In the genomic region with DNA sequence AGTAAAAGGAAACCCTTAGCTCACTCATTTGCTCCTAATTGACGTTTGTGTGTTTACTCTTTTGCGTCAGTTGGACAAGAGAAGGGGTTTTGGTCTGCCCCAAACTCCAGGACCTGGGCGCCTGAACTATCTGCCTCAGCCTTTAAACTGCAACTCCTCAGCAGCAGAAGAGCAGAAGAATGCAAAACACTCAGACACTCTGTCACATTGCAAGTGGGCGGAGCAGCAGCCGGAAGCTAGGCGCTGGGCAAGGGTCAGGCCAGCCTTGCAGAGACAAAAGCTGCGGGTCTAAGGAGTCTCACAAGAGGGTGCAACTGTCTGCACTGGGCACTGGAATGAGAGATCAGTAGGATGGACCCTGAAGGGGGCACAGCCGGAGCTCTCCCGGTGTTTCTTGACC, we compare ENCODE assay signal across 8 mouse cellular contexts. TPM values are rescaled to one million over a fixed set of nuclear protein-coding genes. Genes with fewer than 3 reads are reported as not detected.
A peak's percentile ranks its signal among the peaks of the same experiment; 100 is the strongest.
DNase-seq lines count a peak whose midpoint lies in the region; ATAC-seq and TF ChIP-seq lines count a peak whose summit lies in the region.

No protein-coding gene starts in this region.

- H3K27me3 ChIP-seq in heart, embryonic 16.5 days (ENCODE audit: control insufficient read depth, insufficient read depth, low read length): peaks cover 4% of the 10 kb centered on the region; the same call in 1 of the 2 replicates
- no peaks in the 10 kb centered on the region for H3K27me3 ChIP-seq in kidney, postnatal 0 days (ENCODE audit: insufficient read depth, low read length)

- H3K36me3 ChIP-seq in heart, embryonic 16.5 days (ENCODE audit: control insufficient read depth, insufficient read depth): no peaks in the 10 kb centered on the region
- no peaks in the 10 kb centered on the region for H3K36me3 ChIP-seq in kidney, postnatal 0 days (ENCODE audit: insufficient read depth, low read length)

- H3K4me3 ChIP-seq in heart, embryonic 16.5 days (ENCODE audit: low read length): no peak overlapping the region; the same call in 1 of the 2 replicates
- H3K4me3 ChIP-seq in brown adipose tissue, adult 24 weeks (ENCODE audit: insufficient read depth, low read depth, low read length): peak overlapping the region; percentile 17; the same call in 1 of the 2 replicates
- H3K4me3 ChIP-seq in kidney, postnatal 0 days (replicated peaks; ENCODE audit: low read depth, low read length): no peak overlapping the region

- TF ChIP-seq CTCF in kidney, postnatal 0 days (IDR thresholded peaks at IDR 0.05; ENCODE audit: low read depth): 0 out of 2 replicates have a peak, but pooled peaks have one; percentile 17

- peaks cover 21% of the 10 kb centered on the region for H3K4me1 ChIP-seq in heart, embryonic 16.5 days (ENCODE audit: control insufficient read depth, insufficient read depth, low read length)
- no peaks in the 10 kb centered on the region; the same call in 1 of the 2 replicates for H3K4me1 ChIP-seq in brown adipose tissue, adult 24 weeks (ENCODE audit: control insufficient read depth, insufficient read depth, insufficient read length, low read length)
- H3K4me1 ChIP-seq in kidney, postnatal 0 days (replicated peaks; ENCODE audit: insufficient read depth, low read length): no peaks in the 10 kb centered on the region

- peak overlapping the region; percentile 98 for H3K4me2 ChIP-seq in heart, embryonic 16.5 days (ENCODE audit: low read depth, low read length)
- peak overlapping the region; percentile 25; the same call in 1 of the 2 replicates for H3K4me2 ChIP-seq in kidney, postnatal 0 days (ENCODE audit: low read length)

- intact Hi-C loops in heart, postnatal 14 days (cut with DNase I): no loop called here

- DNase-seq in heart, postnatal 14 days: no peak
- DNase-seq in kidney, postnatal 0 days (ENCODE audit: low spot score): peak; percentile 58
- DNase-seq in gastrocnemius, postnatal 4 days (ENCODE audit: low spot score in 2 of 2): no peak
- no peak for DNase-seq in urinary bladder, adult 18-20 months (ENCODE audit: low spot score in 2 of 2)
- no peak for DNase-seq in cerebellum, adult 9-11 months

- no peak for ATAC-seq in heart, embryonic 16.5 days (replicated peaks; ENCODE audit: extremely low read depth, insufficient read depth, low FRiP score)
- peak; percentile 35 for ATAC-seq in kidney, postnatal 0 days (replicated peaks; ENCODE audit: low FRiP score, low read depth)
- ATAC-seq in megakaryocyte, adult 5-6 weeks (ENCODE audit: poor library complexity, severe bottlenecking): 0 out of 2 replicates have a peak, but pooled peaks have one; percentile 41

- no peak overlapping the region; the same call in 1 of the 2 replicates for H3K27ac ChIP-seq in heart, embryonic 16.5 days (ENCODE audit: low read length)
- no peak overlapping the region for H3K27ac ChIP-seq in brown adipose tissue, adult 24 weeks (replicated peaks; ENCODE audit: low read depth, low read length)
- peak overlapping the region; percentile 91 for H3K27ac ChIP-seq in kidney, postnatal 0 days

- H3K9ac ChIP-seq in heart, embryonic 16.5 days (ENCODE audit: low read length): peak overlapping the region; percentile 0; the same call in 1 of the 2 replicates
- no peak overlapping the region for H3K9ac ChIP-seq in kidney, postnatal 0 days (ENCODE audit: low read depth, low read length)

- H3K9me3 ChIP-seq in heart, embryonic 16.5 days (replicated peaks; ENCODE audit: control insufficient read depth, low read length): no peaks in the 10 kb centered on the region
- no peaks in the 10 kb centered on the region for H3K9me3 ChIP-seq in kidney, postnatal 0 days (replicated peaks; ENCODE audit: low read length)

- WGBS in heart, embryonic 16.5 days: 17% methylated on average over 9 of the region's 9 CpGs
- WGBS in kidney, postnatal 0 days: 16% methylated on average over 9 of the region's 9 CpGs

RNA-seq across cellular contexts. Expression of a gene that starts 1.3 kb away (rescaled TPM):
- 40.9 and 44.5 TPM in 2 replicates for polyA plus RNA-seq in heart, embryonic 16.5 days (2015; fragmentation: Nextera tagmentation; extraction: Ambion mirVana)
- total RNA-seq in heart, postnatal 14 days (2021): 1 to 10 TPM; 5.9 to 9.1 TPM
- 0.59 and 1.6 TPM in 2 replicates for polyA plus RNA-seq in brown adipose tissue, adult 24 weeks (2012; ENCODE audit: insufficient read depth, insufficient read length, missing spikeins)
- polyA plus RNA-seq in kidney, postnatal 0 days (2015; fragmentation: Nextera tagmentation; extraction: Ambion mirVana): 11.8 and 12.1 TPM in 2 replicates
- total RNA-seq in megakaryocyte, adult 5-6 weeks (2015): 0.02 and 0.16 TPM in 2 replicates
- total RNA-seq in megakaryocyte, adult 5-6 weeks (2017): 0.18 TPM in 1 of 2 replicates, not detected in the other
- 1 to 10 TPM; 4.0 TPM for total RNA-seq in gastrocnemius, postnatal 4 days (2021)

RNA-seq across cellular contexts. Expression of a gene that starts 24.5 kb away (rescaled TPM):
- 427 and 491 TPM in 2 replicates for polyA plus RNA-seq in heart, embryonic 16.5 days (2015; fragmentation: Nextera tagmentation; extraction: Ambion mirVana)
- 100 to 1,000 TPM; 300 to 317 TPM for total RNA-seq in heart, postnatal 14 days (2021)
- 202 and 266 TPM in 2 replicates for polyA plus RNA-seq in brown adipose tissue, adult 24 weeks (2012; ENCODE audit: insufficient read depth, insufficient read length, missing spikeins)
- polyA plus RNA-seq in kidney, postnatal 0 days (2015; fragmentation: Nextera tagmentation; extraction: Ambion mirVana): 741 and 816 TPM in 2 replicates
- 1,284 and 1,307 TPM in 2 replicates for total RNA-seq in megakaryocyte, adult 5-6 weeks (2015)
- 3,022 and 3,027 TPM in 2 replicates for total RNA-seq in megakaryocyte, adult 5-6 weeks (2017)
- total RNA-seq in gastrocnemius, postnatal 4 days (2021): 100 to 1,000 TPM; 486 to 492 TPM

Comparison
In these comparisons a context has a peak if more than half of its experiments do, and no peak if none do; other contexts are left out.
1. RNA of a gene that starts 1.3 kb away (total RNA-seq): 5.9 to 9.1 TPM in heart, postnatal 14 days and 4.0 TPM in gastrocnemius, postnatal 4 days; 0.02 to 0.18 TPM in megakaryocyte, adult 5-6 weeks; every median in the first group is over 4 times any median in the second.